Mouse (Mus musculus) embryonic fibroblast, embryonic 13.5 days (primary cell): ENCODE results near the gene Slc22a18. TPM values are rescaled to one million over a fixed set of nuclear protein-coding genes. Genes with fewer than 3 reads are reported as not detected.
A peak's percentile ranks its signal among the peaks of the same experiment; 100 is the strongest.

Source experiments
- H3K27ac ChIP-seq: 2 replicates; pipeline ENCODE4 v1.5.1; 2012; ENCODE audit warnings: low read length, control low read depth, inconsistent platforms; ENCODE audit not compliant: insufficient read depth
- H3K4me1 ChIP-seq: 2 replicates; pipeline ENCODE4 v1.6.1; 2011; ENCODE audit warnings: low read length; ENCODE audit not compliant: control insufficient read depth, insufficient read depth
- H3K4me3 ChIP-seq: 2 replicates; pipeline ENCODE4 v1.5.1; 2011; ENCODE audit warnings: mild to moderate bottlenecking, control low read depth, low read length; ENCODE audit not compliant: insufficient read depth
- CTCF ChIP-seq: IDR thresholded peaks from 2 replicates; pipeline ENCODE4 v1.5.1; 2011; ENCODE audit warnings: mild to moderate bottlenecking, control low read depth, low read length, moderate library complexity, borderline replicate concordance; ENCODE audit not compliant: insufficient read depth
- POLR2A ChIP-seq: IDR thresholded peaks from 2 replicates; pipeline ENCODE4 v1.6.1; 2011; ENCODE audit warnings: low read depth, mild to moderate bottlenecking, control low read depth, low read length, moderate library complexity
- polyA plus RNA-seq: library from polyadenylated mRNA; stranded (reverse); fragments of >200 nt; gene quantifications from 2 replicates; pipeline ENCODE4 v1.2.4, GENCODE M21; 2011; ENCODE audit warnings: low read depth; ENCODE audit not compliant: missing spikeins, insufficient read length

Gene Slc22a18
- polyA plus RNA-seq, 1 experiment = 3.9 TPM

DNA sequence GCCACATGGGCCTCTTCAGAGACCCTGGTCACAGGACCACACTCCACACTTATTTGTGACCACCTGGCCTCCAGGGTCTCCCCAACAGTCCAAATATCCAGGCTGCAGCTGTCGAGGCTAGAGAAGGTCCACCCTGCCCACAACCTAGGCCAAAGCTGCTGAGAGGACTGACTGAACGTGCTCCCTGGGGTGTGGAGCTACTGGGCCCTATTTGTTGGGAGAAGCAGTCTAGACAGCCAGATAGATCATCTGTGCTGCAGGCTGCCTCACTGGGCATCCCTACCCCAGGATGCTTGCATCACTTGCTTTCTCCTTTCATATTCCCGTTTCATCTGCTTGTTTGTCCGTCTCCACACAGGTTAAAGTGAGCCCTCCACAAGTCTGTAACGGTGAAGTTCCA lies 11.0 kb upstream of the Slc22a18 start:
- no peaks in the 10 kb centered on the region for H3K4me1 ChIP-seq
- TF ChIP-seq POLR2A = no peak
- TF ChIP-seq CTCF = no peak
- H3K27ac ChIP-seq = no peak overlapping the region
- H3K4me3 ChIP-seq = no peak overlapping the region

DNA sequence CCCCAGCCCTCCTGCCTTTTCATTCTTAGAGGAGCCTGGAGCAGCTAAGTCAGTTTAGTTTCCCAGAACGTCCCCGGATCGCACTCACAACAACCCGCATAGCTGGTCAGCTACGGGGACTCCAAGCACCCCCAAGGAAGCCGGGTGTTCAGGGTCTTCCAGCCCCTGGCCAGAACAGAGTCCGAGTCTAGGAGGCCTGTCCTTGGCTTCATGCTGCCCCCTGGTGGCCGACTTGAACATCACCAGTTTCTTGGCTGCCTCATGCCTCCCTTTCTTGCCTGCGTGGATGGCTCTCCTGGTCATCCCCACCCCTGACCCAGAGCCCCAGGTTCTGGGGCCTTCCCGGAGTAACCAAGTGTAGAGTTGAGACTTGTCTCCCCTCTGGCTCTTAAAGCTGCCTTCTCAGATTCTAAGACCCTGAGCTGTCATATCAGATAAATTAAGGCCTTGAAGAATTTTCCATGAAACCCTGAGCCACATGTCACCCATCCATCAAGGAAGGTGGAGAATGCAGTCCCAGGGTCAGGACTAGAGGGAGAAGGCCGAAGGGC lies 9.6 kb upstream of the Slc22a18 start:
- H3K4me3 ChIP-seq = no peak overlapping the region
- TF ChIP-seq POLR2A (no peak), CTCF (peak; percentile 76)
- H3K27ac ChIP-seq = no peak overlapping the region
- no peaks in the 10 kb centered on the region for H3K4me1 ChIP-seq

DNA sequence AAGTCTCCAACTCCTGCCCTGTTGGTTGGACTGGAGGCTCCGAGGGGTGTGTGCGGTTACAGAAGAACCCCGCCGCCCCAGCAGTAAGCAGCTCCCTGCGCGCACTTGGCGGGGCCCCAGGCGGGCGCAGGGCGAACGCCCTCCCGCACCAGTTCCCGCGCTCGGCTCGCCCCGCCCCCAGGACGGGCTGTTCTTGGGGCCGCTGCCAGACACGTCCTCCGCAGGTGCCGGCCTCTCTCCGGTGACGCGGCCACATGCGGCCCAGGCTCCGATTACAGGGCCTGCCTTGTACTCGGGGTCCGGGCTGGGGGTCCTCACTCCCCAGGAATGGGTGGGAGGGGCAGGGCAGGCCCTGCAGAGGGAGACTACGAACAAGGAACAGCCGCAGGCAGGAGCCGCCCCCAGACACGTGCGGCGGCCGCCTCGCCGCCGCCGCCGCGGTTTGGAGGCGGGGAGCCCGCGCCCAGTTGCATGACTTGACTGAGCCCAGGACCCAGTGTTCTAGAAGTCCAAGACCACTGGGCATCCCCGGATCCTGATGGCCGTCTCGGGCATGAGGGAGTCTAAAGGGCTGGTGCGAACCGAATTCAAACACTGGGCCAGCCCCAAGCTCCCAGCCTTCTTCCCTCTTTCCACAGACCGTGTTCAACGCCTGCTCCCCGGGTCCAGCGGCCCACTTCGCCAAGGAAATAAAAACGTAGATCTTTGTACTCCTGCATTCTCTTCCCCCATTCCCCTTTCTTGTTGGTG lies 8.6 kb upstream of the Slc22a18 start:
- no peak overlapping the region for H3K4me3 ChIP-seq
- no peak for TF ChIP-seq POLR2A
- TF ChIP-seq CTCF = no peak
- H3K4me1 ChIP-seq = no peaks in the 10 kb centered on the region
- no peak overlapping the region for H3K27ac ChIP-seq

DNA sequence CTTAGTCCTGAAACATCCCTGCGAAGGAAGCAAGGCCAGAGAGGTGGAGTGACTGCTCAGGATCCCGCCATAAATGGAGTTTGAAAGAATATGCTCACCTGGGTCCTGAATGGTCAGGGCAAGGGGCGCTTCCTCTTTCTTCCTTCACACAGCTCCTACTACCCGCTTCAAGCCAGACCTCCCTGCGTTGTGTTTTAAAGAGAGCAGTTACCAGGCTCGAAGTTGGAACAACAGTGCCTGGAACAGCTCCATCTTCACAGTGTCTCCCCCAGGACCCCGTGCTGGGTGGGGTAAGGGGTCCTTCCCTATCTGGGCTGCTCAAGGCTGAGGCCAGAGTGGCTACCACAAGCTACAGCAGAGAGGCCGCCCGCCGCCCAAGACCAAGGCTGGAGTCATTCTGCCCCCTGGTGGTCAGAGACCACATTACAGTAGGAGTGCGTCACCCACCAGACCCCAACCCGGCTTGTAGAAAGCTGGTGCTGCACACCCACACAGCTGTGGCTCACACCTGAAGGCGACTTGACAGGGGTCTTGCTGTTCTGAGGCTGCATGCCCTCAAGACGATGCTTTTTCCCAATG lies 7.3 kb upstream of the Slc22a18 start:
- peak; percentile 74 for TF ChIP-seq CTCF
- TF ChIP-seq POLR2A = no peak
- Histone ChIP-seq H3K27ac (no peak overlapping the region), H3K4me3 (no peak overlapping the region), H3K4me1 (no peaks in the 10 kb centered on the region)

DNA sequence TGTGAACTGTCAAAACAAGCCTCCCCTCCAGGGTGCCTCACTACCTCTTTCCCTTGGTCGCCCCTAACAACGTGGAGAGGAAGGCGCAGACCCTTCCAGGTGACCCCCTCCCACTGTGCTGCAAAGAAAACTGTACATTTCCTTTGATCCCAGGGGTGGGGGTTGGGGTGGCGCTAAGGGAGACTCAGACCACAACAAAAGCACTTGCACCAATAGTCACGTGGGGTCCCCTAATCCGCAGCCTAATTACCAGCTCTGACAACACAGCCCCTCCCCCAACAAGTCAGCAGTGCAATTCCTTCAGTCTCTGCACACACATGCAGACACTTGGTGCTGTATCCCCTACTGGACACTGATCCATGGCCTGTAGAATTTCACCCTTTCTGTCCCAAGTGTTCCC lies 5.8 kb upstream of the Slc22a18 start:
- no peak overlapping the region for H3K4me3 ChIP-seq
- H3K27ac ChIP-seq = no peak overlapping the region
- no peaks in the 10 kb centered on the region for H3K4me1 ChIP-seq
- TF ChIP-seq CTCF = no peak
- no peak for TF ChIP-seq POLR2A

DNA sequence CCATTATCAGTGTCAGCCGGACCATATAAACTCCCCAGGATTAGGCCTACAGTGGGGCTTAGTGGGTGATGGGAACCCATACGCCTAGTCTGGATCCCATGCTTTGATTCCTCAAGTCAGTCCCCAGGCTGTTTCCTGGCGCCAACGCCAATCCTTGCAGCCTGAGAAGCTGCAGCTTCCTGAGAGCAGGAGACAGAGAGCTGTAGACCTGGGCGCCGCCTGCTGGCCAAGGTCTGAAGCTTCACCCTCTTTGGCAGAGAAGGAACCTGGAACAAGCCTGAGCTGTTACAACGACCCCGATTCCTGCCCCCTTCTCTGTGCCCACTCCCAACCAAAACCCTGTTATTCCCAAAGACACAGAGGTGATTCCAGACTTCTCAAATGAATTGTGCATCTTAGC lies 3.6 kb upstream of the Slc22a18 start:
- Histone ChIP-seq H3K4me3 (no peak overlapping the region), H3K4me1 (no peaks in the 10 kb centered on the region), H3K27ac (no peak overlapping the region)
- TF ChIP-seq POLR2A (no peak), CTCF (peak; percentile 73)

DNA sequence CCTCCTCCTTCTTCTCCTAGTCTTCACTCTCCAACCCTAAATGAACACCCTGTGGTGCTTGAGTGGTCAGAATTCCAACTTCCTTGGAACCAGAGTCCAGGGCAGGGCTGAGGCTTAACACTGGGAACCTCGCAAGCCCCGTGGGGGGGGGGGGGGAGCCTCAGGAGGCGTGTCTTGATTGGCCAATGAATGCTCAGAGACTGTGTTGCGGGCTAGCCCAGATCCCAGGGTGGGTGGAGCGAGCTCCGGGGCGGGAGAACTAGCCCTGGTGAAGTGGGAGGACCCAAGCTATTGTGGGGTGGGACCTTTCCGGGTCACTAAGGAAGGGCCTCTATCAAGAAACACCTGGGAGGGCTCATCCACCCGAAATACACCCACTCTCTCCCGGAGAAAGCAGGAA lies 1.3 kb downstream of the Slc22a18 start:
- H3K27ac ChIP-seq = no peak overlapping the region
- TF ChIP-seq CTCF = no peak
- no peak for TF ChIP-seq POLR2A
- no peak overlapping the region for H3K4me3 ChIP-seq
- no peaks in the 10 kb centered on the region for H3K4me1 ChIP-seq

DNA sequence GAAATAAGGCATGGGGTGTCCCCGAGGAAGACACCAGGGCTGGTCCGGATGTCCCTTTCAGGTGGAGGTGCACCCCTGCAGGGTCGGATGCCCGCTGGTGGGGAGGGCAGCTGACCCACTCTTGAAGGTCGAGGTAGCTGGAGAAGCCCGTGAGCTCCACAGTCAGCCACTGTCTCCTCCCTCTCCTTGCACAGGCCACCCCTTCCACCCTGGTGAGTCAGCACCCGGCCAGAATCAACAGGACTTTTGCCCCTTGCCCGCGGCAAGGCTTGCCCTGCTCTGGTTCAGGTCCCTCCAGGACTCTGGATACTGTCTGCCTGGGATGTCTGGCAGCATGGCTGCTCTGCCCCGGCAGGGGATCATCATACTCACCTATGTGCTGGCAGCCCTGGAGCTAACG lies 2.3 kb downstream of the Slc22a18 start:
- H3K27ac ChIP-seq = no peak overlapping the region
- TF ChIP-seq CTCF (no peak), POLR2A (no peak)
- no peaks in the 10 kb centered on the region for H3K4me1 ChIP-seq
- no peak overlapping the region for H3K4me3 ChIP-seq

DNA sequence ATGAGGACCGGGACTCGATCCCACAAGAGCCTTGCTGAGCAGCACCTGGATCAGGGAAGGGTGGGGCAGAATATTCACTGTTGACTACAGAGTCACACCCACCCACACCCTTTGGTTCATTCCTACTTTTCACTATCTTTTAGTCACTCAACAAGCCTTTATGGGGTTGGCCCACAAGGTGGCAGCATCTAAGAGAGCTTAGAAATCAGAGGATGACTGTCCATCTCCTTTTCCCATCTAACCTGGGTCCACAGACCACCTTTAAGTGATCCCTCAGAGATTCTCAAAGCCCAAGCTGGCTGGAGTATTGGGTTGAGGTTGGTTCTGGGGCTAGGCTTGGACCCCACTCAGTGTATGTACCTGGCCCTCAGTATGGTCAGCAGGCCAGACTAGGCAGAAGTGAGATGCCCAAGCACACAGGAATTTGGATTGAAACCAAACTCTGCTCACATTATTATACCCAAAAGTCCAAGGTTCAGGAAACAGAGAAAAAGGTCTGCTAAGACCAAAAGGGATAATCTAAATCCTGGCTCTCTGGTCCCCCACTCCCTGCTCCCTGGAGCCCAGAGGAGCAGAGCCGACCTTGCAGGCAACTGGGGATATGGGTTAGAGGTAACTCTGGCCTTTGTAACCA lies 3.3 kb downstream of the Slc22a18 start:
- Histone ChIP-seq H3K4me3 (no peak overlapping the region), H3K4me1 (no peaks in the 10 kb centered on the region), H3K27ac (no peak overlapping the region)
- TF ChIP-seq CTCF = no peak
- no peak for TF ChIP-seq POLR2A

DNA sequence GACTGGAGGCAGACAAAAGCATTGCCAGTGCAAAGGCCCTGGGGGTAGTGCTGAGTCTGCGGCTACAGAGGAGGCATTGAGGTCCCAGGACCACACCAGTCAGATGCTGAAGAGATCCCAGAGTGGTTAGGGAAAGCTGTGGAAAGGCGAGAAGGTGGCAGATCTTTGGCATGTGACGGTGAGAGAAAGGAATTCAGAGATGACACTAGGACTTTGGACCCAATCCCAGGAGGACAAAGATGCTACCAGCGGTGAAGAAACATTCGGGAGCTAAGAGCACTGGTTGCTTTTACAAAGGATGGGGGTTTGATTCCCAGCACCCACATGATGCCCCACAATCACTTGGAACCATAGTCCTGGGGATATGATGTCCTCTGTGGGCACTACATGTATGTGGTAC lies 4.3 kb downstream of the Slc22a18 start:
- Histone ChIP-seq H3K4me1 (no peaks in the 10 kb centered on the region), H3K4me3 (no peak overlapping the region), H3K27ac (no peak overlapping the region)
- TF ChIP-seq POLR2A (no peak), CTCF (no peak)
